Mouse (Mus musculus): Measurements from ENCODE around the gene Zmiz2.
A peak's percentile ranks its signal among the peaks of the same experiment; 100 is the strongest.

Gene Zmiz2

GRCm38 (mm10) chr11:6388726-6389413 lies at the start of gene Zmiz2:
Gene Zmiz2, plus strand, starts transcription at chr11:6389074.
- Histone ChIP-seq H3K9me3 (ENCODE audit: low read length) (no peaks in the 10 kb centered on the region), H3K4me1 (replicated peaks; ENCODE audit: low read depth, low read length) (peaks cover 37% of the 10 kb centered on the region), H3K36me3 (ENCODE audit: insufficient read depth, low read length) (peaks cover 35% of the 10 kb centered on the region), H3K4me3 (replicated peaks; ENCODE audit: low read length) (peak within 1 kb of the TSS; percentile 95), H3K27me3 (ENCODE audit: insufficient read depth, low read length) (no peaks in the 10 kb centered on the region)
- no peak for TF ChIP-seq POU5F1 (IDR thresholded peaks at IDR 0.05; ENCODE audit: borderline replicate concordance, low read length)
- TF ChIP-seq NANOG (IDR thresholded peaks at IDR 0.05; ENCODE audit: borderline replicate concordance, low read length): no peak
- no peak for TF ChIP-seq CTCF (conservative IDR thresholded peaks at IDR 0.05; ENCODE audit: low read length)

- peaks cover 98% of the 10 kb centered on the region for H3K36me3 ChIP-seq (ENCODE audit: insufficient read depth, low read length)
- TF ChIP-seq NANOG (IDR thresholded peaks at IDR 0.05; ENCODE audit: borderline replicate concordance, low read length) (no peak), POU5F1 (IDR thresholded peaks at IDR 0.05; ENCODE audit: borderline replicate concordance, low read length) (no peak), CTCF (conservative IDR thresholded peaks at IDR 0.05; ENCODE audit: low read length) (no peak)
- no peaks in the 10 kb centered on the region for H3K4me1 ChIP-seq (replicated peaks; ENCODE audit: low read depth, low read length)
- no peak overlapping the region for H3K4me3 ChIP-seq (replicated peaks; ENCODE audit: low read length)
- H3K27me3 ChIP-seq (ENCODE audit: insufficient read depth, low read length): no peaks in the 10 kb centered on the region
- no peaks in the 10 kb centered on the region for H3K9me3 ChIP-seq (ENCODE audit: low read length)
These were observed 42.9 kb upstream of the Zmiz2 start for GRCm38 (mm10) chr11:6345956-6346355.

GRCm38 (mm10) chr11:6346966-6347365 lies 41.9 kb upstream of the Zmiz2 start:
- H3K4me3 ChIP-seq (replicated peaks; ENCODE audit: low read length): no peak overlapping the region
- no peak for TF ChIP-seq POU5F1 (IDR thresholded peaks at IDR 0.05; ENCODE audit: borderline replicate concordance, low read length)
- TF ChIP-seq NANOG (IDR thresholded peaks at IDR 0.05; ENCODE audit: borderline replicate concordance, low read length): no peak
- TF ChIP-seq CTCF (conservative IDR thresholded peaks at IDR 0.05; ENCODE audit: low read length): no peak
- no peaks in the 10 kb centered on the region for H3K27me3 ChIP-seq (ENCODE audit: insufficient read depth, low read length)

GRCm38 (mm10) chr11:6348681-6349200 lies 40.1 kb upstream of the Zmiz2 start:
- peaks cover 6% of the 10 kb centered on the region for H3K4me1 ChIP-seq (replicated peaks; ENCODE audit: low read depth, low read length)
- H3K36me3 ChIP-seq (ENCODE audit: insufficient read depth, low read length): peaks cover 92% of the 10 kb centered on the region
- no peaks in the 10 kb centered on the region for H3K27me3 ChIP-seq (ENCODE audit: insufficient read depth, low read length)
- no peaks in the 10 kb centered on the region for H3K9me3 ChIP-seq (ENCODE audit: low read length)
- TF ChIP-seq POU5F1 (IDR thresholded peaks at IDR 0.05; ENCODE audit: borderline replicate concordance, low read length) (no peak), CTCF (conservative IDR thresholded peaks at IDR 0.05; ENCODE audit: low read length) (no peak), NANOG (IDR thresholded peaks at IDR 0.05; ENCODE audit: borderline replicate concordance, low read length) (no peak)
- no peak overlapping the region for H3K4me3 ChIP-seq (replicated peaks; ENCODE audit: low read length)

More at GRCm38 (mm10) chr11:6346966-6347365, 41.9 kb upstream of the Zmiz2 start:
- Histone ChIP-seq H3K4me1 (replicated peaks; ENCODE audit: low read depth, low read length) (peaks cover 3% of the 10 kb centered on the region), H3K36me3 (ENCODE audit: insufficient read depth, low read length) (peaks cover 95% of the 10 kb centered on the region), H3K9me3 (ENCODE audit: low read length) (no peaks in the 10 kb centered on the region)

GRCm38 (mm10) chr11:6349586-6349985 lies 39.3 kb upstream of the Zmiz2 start:
- Histone ChIP-seq H3K27me3 (ENCODE audit: insufficient read depth, low read length) (no peaks in the 10 kb centered on the region), H3K9me3 (ENCODE audit: low read length) (no peaks in the 10 kb centered on the region), H3K4me1 (replicated peaks; ENCODE audit: low read depth, low read length) (peaks cover 7% of the 10 kb centered on the region), H3K4me3 (replicated peaks; ENCODE audit: low read length) (no peak overlapping the region), H3K36me3 (ENCODE audit: insufficient read depth, low read length) (peaks cover 90% of the 10 kb centered on the region)
- TF ChIP-seq NANOG (IDR thresholded peaks at IDR 0.05; ENCODE audit: borderline replicate concordance, low read length): no peak

GRCm38 (mm10) chr11:6355106-6355505 lies 33.8 kb upstream of the Zmiz2 start:
- Histone ChIP-seq H3K4me1 (replicated peaks; ENCODE audit: low read depth, low read length) (peaks cover 42% of the 10 kb centered on the region), H3K27me3 (ENCODE audit: insufficient read depth, low read length) (no peaks in the 10 kb centered on the region), H3K4me3 (replicated peaks; ENCODE audit: low read length) (no peak overlapping the region), H3K36me3 (ENCODE audit: insufficient read depth, low read length) (peaks cover 68% of the 10 kb centered on the region), H3K9me3 (ENCODE audit: low read length) (no peaks in the 10 kb centered on the region)
- no peak for TF ChIP-seq NANOG (IDR thresholded peaks at IDR 0.05; ENCODE audit: borderline replicate concordance, low read length)
- TF ChIP-seq POU5F1 (IDR thresholded peaks at IDR 0.05; ENCODE audit: borderline replicate concordance, low read length): no peak
- TF ChIP-seq CTCF (conservative IDR thresholded peaks at IDR 0.05; ENCODE audit: low read length): no peak

DNA sequence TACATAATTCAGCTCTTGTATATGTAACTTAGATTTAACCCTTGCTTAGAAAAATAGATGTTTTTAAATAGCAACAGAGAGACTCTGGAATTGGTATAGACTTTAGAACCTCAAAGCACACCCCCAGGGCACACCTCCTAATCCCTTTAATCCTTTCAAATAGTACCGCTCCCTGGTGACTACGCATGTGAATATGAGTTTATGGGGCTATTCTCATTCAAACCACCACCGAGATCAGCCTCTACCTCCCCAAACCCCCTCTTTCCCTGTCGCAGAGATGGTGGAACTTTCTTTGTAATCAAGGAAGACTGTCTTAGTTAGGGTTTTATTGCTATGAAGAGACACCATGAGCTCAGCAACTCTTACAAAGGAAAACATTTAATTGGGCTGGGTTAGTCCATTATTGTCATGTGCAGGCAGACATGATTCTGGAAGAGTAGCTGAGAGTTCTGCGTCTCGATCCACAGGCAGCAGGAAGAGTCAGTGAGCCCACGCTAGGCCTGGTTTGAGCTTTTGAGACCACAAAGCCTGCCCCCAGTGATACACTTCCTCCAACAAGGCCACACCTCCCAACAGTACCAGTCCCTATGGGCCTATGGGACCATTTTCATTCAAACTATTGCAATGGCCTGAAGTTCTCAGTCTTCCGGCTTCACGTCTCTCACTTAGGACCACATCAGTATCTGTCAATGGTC lies 24.1 kb upstream of the Zmiz2 start:
- H3K9me3 ChIP-seq (ENCODE audit: low read length): no peaks in the 10 kb centered on the region
- no peaks in the 10 kb centered on the region for H3K27me3 ChIP-seq (ENCODE audit: insufficient read depth, low read length)
- peak overlapping the region; percentile 29 for H3K4me3 ChIP-seq (replicated peaks; ENCODE audit: low read length)
- H3K36me3 ChIP-seq (ENCODE audit: insufficient read depth, low read length): no peaks in the 10 kb centered on the region
- peaks cover 80% of the 10 kb centered on the region for H3K4me1 ChIP-seq (replicated peaks; ENCODE audit: low read depth, low read length)
- TF ChIP-seq CTCF (conservative IDR thresholded peaks at IDR 0.05; ENCODE audit: low read length) (no peak), NANOG (IDR thresholded peaks at IDR 0.05; ENCODE audit: borderline replicate concordance, low read length) (0 out of 2 replicates have a peak, but pooled peaks have one; percentile 33), POU5F1 (IDR thresholded peaks at IDR 0.05; ENCODE audit: borderline replicate concordance, low read length) (peak; percentile 58; the same call in 1 of the 2 replicates)

DNA sequence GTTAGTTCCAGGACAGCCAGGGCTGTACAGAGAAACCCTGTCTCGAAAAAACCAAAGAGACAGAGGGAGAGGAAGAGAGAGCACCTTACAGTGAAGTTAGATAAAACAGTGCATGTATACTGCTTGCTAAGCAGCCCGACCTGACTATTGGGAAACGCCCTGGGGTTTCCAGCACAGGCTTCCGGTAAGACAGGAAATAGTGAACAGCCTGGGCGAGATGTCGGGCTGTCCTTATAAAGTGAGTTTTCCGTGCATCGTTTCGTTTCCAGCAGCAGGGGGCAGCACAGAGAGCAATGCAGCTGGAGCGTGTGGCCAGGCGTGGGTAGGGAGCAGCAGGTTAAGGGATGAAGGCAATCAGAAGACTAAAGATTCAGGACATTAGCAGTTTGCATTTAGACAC lies 23.0 kb upstream of the Zmiz2 start:
- TF ChIP-seq POU5F1 (IDR thresholded peaks at IDR 0.05; ENCODE audit: borderline replicate concordance, low read length): no peak
- TF ChIP-seq CTCF (conservative IDR thresholded peaks at IDR 0.05; ENCODE audit: low read length): peak; percentile 72
- TF ChIP-seq NANOG (IDR thresholded peaks at IDR 0.05; ENCODE audit: borderline replicate concordance, low read length): no peak
- peaks cover 80% of the 10 kb centered on the region for H3K4me1 ChIP-seq (replicated peaks; ENCODE audit: low read depth, low read length)
- H3K4me3 ChIP-seq (replicated peaks; ENCODE audit: low read length): peak overlapping the region; percentile 55
- no peaks in the 10 kb centered on the region for H3K27me3 ChIP-seq (ENCODE audit: insufficient read depth, low read length)
- H3K9me3 ChIP-seq (ENCODE audit: low read length): no peaks in the 10 kb centered on the region
- H3K36me3 ChIP-seq (ENCODE audit: insufficient read depth, low read length): no peaks in the 10 kb centered on the region

Data from E14TG2a.4 (cell line).